In genomic region chr15:9130772-9131498, GRCm38 (mm10) we compare ENCODE assay signal across 9 mouse cellular contexts. TPM values are rescaled to one million over a fixed set of nuclear protein-coding genes. Genes with fewer than 3 reads are reported as not detected.
DNase-seq lines count a peak whose midpoint lies in the region; ATAC-seq lines count a peak whose summit lies in the region.
"Had no signal": no experiment of that assay in that cellular context is flagged by ENCODE, and none has a peak within 500 bp of the region (broad histone marks: within the 10 kb centered on the region; RNA-seq: fewer than 3 reads in every experiment).

No protein-coding gene starts in this region.

- no peaks in the 10 kb centered on the region for H3K27me3 ChIP-seq in forebrain, embryonic 14.5 days (replicated peaks; ENCODE audit: control insufficient read depth, insufficient read depth, low read length)
- no peaks in the 10 kb centered on the region for H3K27me3 ChIP-seq in forebrain, embryonic 12.5 days
- no peaks in the 10 kb centered on the region for H3K27me3 ChIP-seq in midbrain, embryonic 13.5 days
- no peaks in the 10 kb centered on the region for H3K27me3 ChIP-seq in midbrain, embryonic 11.5 days (ENCODE audit: control insufficient read depth, insufficient read depth, low read length)
- no peaks in the 10 kb centered on the region for H3K27me3 ChIP-seq in intestine, embryonic 14.5 days (replicated peaks; ENCODE audit: control insufficient read depth, insufficient read depth, low read length)
- H3K27me3 ChIP-seq in midbrain, embryonic 16.5 days (ENCODE audit: control insufficient read depth, insufficient read depth, low read depth, low read length): no peaks in the 10 kb centered on the region

- 76% methylated on average over 9 of the region's 9 CpGs for WGBS in forebrain, embryonic 14.5 days
- 83% methylated on average over 9 of the region's 9 CpGs for WGBS in forebrain, embryonic 12.5 days
- WGBS in midbrain, embryonic 13.5 days: 79% methylated on average over 9 of the region's 9 CpGs
- 88% methylated on average over 9 of the region's 9 CpGs for WGBS in midbrain, embryonic 11.5 days
- WGBS in intestine, embryonic 14.5 days: 42% methylated on average over 9 of the region's 9 CpGs
- 58% methylated on average over 9 of the region's 9 CpGs for WGBS in midbrain, embryonic 16.5 days

- no peak overlapping the region for H3K9ac ChIP-seq in forebrain, embryonic 14.5 days (ENCODE audit: low read length)
- no peak overlapping the region for H3K9ac ChIP-seq in forebrain, embryonic 12.5 days
- no peak overlapping the region for H3K9ac ChIP-seq in midbrain, embryonic 13.5 days (replicated peaks)
- H3K9ac ChIP-seq in midbrain, embryonic 11.5 days (ENCODE audit: low read length): no peak overlapping the region
- no peak overlapping the region for H3K9ac ChIP-seq in intestine, embryonic 14.5 days (ENCODE audit: low read length)
- no peak overlapping the region for H3K9ac ChIP-seq in midbrain, embryonic 16.5 days (ENCODE audit: low read depth, low read length)

- H3K4me1 ChIP-seq in forebrain, embryonic 14.5 days (ENCODE audit: control insufficient read depth, insufficient read depth, low read length): peaks cover 4% of the 10 kb centered on the region; the same call in 1 of the 2 replicates
- peaks cover 5% of the 10 kb centered on the region; the same call in 1 of the 2 replicates for H3K4me1 ChIP-seq in forebrain, embryonic 12.5 days
- peaks cover 9% of the 10 kb centered on the region for H3K4me1 ChIP-seq in midbrain, embryonic 13.5 days (replicated peaks)
- no peaks in the 10 kb centered on the region for H3K4me1 ChIP-seq in midbrain, embryonic 11.5 days (ENCODE audit: control insufficient read depth, insufficient read depth, low read length)
- peaks cover 24% of the 10 kb centered on the region for H3K4me1 ChIP-seq in intestine, embryonic 14.5 days (replicated peaks; ENCODE audit: control insufficient read depth, insufficient read depth, low read length)
- H3K4me1 ChIP-seq in midbrain, embryonic 16.5 days (ENCODE audit: control insufficient read depth, insufficient read depth, low read length): peaks cover 6% of the 10 kb centered on the region; the same call in 1 of the 2 replicates

- ATAC-seq in forebrain, embryonic 14.5 days: peak; percentile 49; the same call in 1 of the 2 replicates
- no peak for ATAC-seq in forebrain, embryonic 12.5 days (ENCODE audit: low FRiP score)
- peak; percentile 29; the same call in 1 of the 2 replicates for ATAC-seq in midbrain, embryonic 13.5 days
- ATAC-seq in midbrain, embryonic 11.5 days (ENCODE audit: low FRiP score): no peak
- peak; percentile 74 for ATAC-seq in intestine, embryonic 14.5 days (replicated peaks; ENCODE audit: low FRiP score, low TSS enrichment, low read depth)
- ATAC-seq in midbrain, embryonic 16.5 days: peak; percentile 81

- peak; percentile 47 for DNase-seq in forebrain, embryonic 14.5 days (ENCODE audit: low spot score)
- DNase-seq in midbrain, embryonic 11.5 days (ENCODE audit: low spot score, missing footprints): no peak
- DNase-seq in intestine, embryonic 14.5 days (ENCODE audit: low spot score): no peak
- no peak for DNase-seq in cerebellum, postnatal 36 days
- DNase-seq in ovary, adult 18-20 months (ENCODE audit: low spot score): no peak
- DNase-seq: heart, postnatal 14 days had no signal

- H3K4me2 ChIP-seq in forebrain, embryonic 14.5 days (ENCODE audit: low read length): no peak overlapping the region
- no peak overlapping the region for H3K4me2 ChIP-seq in forebrain, embryonic 12.5 days
- H3K4me2 ChIP-seq in midbrain, embryonic 13.5 days (replicated peaks): no peak overlapping the region
- H3K4me2 ChIP-seq in midbrain, embryonic 11.5 days: no peak overlapping the region
- H3K4me2 ChIP-seq in intestine, embryonic 14.5 days (ENCODE audit: low read length): peak overlapping the region; percentile 2
- no peak overlapping the region for H3K4me2 ChIP-seq in midbrain, embryonic 16.5 days (ENCODE audit: low read length)

- H3K4me3 ChIP-seq in forebrain, embryonic 14.5 days (ENCODE audit: low read depth, low read length): no peak overlapping the region
- no peak overlapping the region for H3K4me3 ChIP-seq in forebrain, embryonic 12.5 days (replicated peaks)
- H3K4me3 ChIP-seq in midbrain, embryonic 13.5 days (replicated peaks): no peak overlapping the region
- H3K4me3 ChIP-seq in midbrain, embryonic 11.5 days (ENCODE audit: low read depth, low read length): no peak overlapping the region
- H3K4me3 ChIP-seq in intestine, embryonic 14.5 days (ENCODE audit: low read depth, low read length): no peak overlapping the region
- H3K4me3 ChIP-seq in midbrain, embryonic 16.5 days (ENCODE audit: low read depth, low read length): no peak overlapping the region

- no peaks in the 10 kb centered on the region for H3K9me3 ChIP-seq in forebrain, embryonic 14.5 days (replicated peaks; ENCODE audit: control insufficient read depth, low read length)
- no peaks in the 10 kb centered on the region for H3K9me3 ChIP-seq in forebrain, embryonic 12.5 days
- no peaks in the 10 kb centered on the region for H3K9me3 ChIP-seq in midbrain, embryonic 13.5 days
- H3K9me3 ChIP-seq in midbrain, embryonic 11.5 days (ENCODE audit: control insufficient read depth, low read length): no peaks in the 10 kb centered on the region
- no peaks in the 10 kb centered on the region for H3K9me3 ChIP-seq in intestine, embryonic 14.5 days (ENCODE audit: control insufficient read depth, low read length)
- H3K9me3 ChIP-seq in midbrain, embryonic 16.5 days (replicated peaks; ENCODE audit: control insufficient read depth, low read length, poor library complexity, severe bottlenecking): no peaks in the 10 kb centered on the region

- H3K27ac ChIP-seq in forebrain, embryonic 14.5 days (ENCODE audit: low read depth, low read length): no peak overlapping the region
- H3K27ac ChIP-seq in forebrain, embryonic 12.5 days: no peak overlapping the region
- H3K27ac ChIP-seq in midbrain, embryonic 13.5 days: no peak overlapping the region
- no peak overlapping the region for H3K27ac ChIP-seq in midbrain, embryonic 11.5 days (ENCODE audit: low read depth, low read length)
- peak overlapping the region; percentile 64 for H3K27ac ChIP-seq in intestine, embryonic 14.5 days (ENCODE audit: low read depth)
- peak overlapping the region; percentile 42; the same call in 1 of the 2 replicates for H3K27ac ChIP-seq in midbrain, embryonic 16.5 days (ENCODE audit: low read length)

- H3K36me3 ChIP-seq in forebrain, embryonic 14.5 days (ENCODE audit: control insufficient read depth, insufficient read depth, low read length): peaks cover 75% of the 10 kb centered on the region
- peaks cover 69% of the 10 kb centered on the region for H3K36me3 ChIP-seq in forebrain, embryonic 12.5 days (replicated peaks)
- H3K36me3 ChIP-seq in midbrain, embryonic 13.5 days: peaks cover 66% of the 10 kb centered on the region
- H3K36me3 ChIP-seq in midbrain, embryonic 11.5 days (ENCODE audit: control insufficient read depth, insufficient read depth, low read length): peaks cover 14% of the 10 kb centered on the region; the same call in 1 of the 2 replicates
- H3K36me3 ChIP-seq in intestine, embryonic 14.5 days (ENCODE audit: control insufficient read depth, insufficient read depth, low read length): peaks cover 69% of the 10 kb centered on the region
- peaks cover 5% of the 10 kb centered on the region; the same call in 1 of the 2 replicates for H3K36me3 ChIP-seq in midbrain, embryonic 16.5 days (ENCODE audit: control insufficient read depth, insufficient read depth, low read length)

RNA-seq across cellular contexts. Expression of gene Lmbrd2, which starts 9.4 kb away (rescaled TPM):
- 5.0 and 7.3 TPM in 2 replicates for polyA plus RNA-seq in forebrain, embryonic 14.5 days (2014; fragmentation: Nextera tagmentation; extraction: Ambion mirVana)
- polyA plus RNA-seq in forebrain, embryonic 12.5 days (2016; fragmentation: Nextera tagmentation; extraction: Ambion mirVana): 3.9 and 4.5 TPM in 2 replicates
- polyA plus RNA-seq in midbrain, embryonic 13.5 days (2015; fragmentation: Nextera tagmentation; extraction: Ambion mirVana): 3.7 and 3.9 TPM in 2 replicates
- 4.4 and 5.2 TPM in 2 replicates for polyA plus RNA-seq in midbrain, embryonic 11.5 days (2014; fragmentation: Nextera tagmentation; extraction: Ambion mirVana)
- polyA plus RNA-seq in intestine, embryonic 14.5 days (2014; fragmentation: Nextera tagmentation; extraction: Ambion mirVana): 4.6 and 4.9 TPM in 2 replicates
- 3.3 and 3.6 TPM in 2 replicates for polyA plus RNA-seq in midbrain, embryonic 16.5 days (2015; fragmentation: Nextera tagmentation; extraction: Ambion mirVana)

RNA-seq across cellular contexts. Expression of gene Skp2, which starts 24.3 kb away (rescaled TPM):
- polyA plus RNA-seq in forebrain, embryonic 14.5 days (2014; fragmentation: Nextera tagmentation; extraction: Ambion mirVana): 49.2 and 55.7 TPM in 2 replicates
- 113 and 122 TPM in 2 replicates for polyA plus RNA-seq in forebrain, embryonic 12.5 days (2016; fragmentation: Nextera tagmentation; extraction: Ambion mirVana)
- 37.3 and 38.0 TPM in 2 replicates for polyA plus RNA-seq in midbrain, embryonic 13.5 days (2015; fragmentation: Nextera tagmentation; extraction: Ambion mirVana)
- polyA plus RNA-seq in midbrain, embryonic 11.5 days (2014; fragmentation: Nextera tagmentation; extraction: Ambion mirVana): 121 and 126 TPM in 2 replicates
- polyA plus RNA-seq in intestine, embryonic 14.5 days (2014; fragmentation: Nextera tagmentation; extraction: Ambion mirVana): 73.2 and 86.4 TPM in 2 replicates
- polyA plus RNA-seq in midbrain, embryonic 16.5 days (2015; fragmentation: Nextera tagmentation; extraction: Ambion mirVana): 15.3 and 18.5 TPM in 2 replicates

RNA-seq across cellular contexts. Expression of gene Nadk2, which starts 59.9 kb away (rescaled TPM):
- polyA plus RNA-seq in forebrain, embryonic 14.5 days (2014; fragmentation: Nextera tagmentation; extraction: Ambion mirVana): 23.4 TPM in 2 replicates
- 32.0 and 34.9 TPM in 2 replicates for polyA plus RNA-seq in forebrain, embryonic 12.5 days (2016; fragmentation: Nextera tagmentation; extraction: Ambion mirVana)
- polyA plus RNA-seq in midbrain, embryonic 13.5 days (2015; fragmentation: Nextera tagmentation; extraction: Ambion mirVana): 27.2 and 27.4 TPM in 2 replicates
- polyA plus RNA-seq in midbrain, embryonic 11.5 days (2014; fragmentation: Nextera tagmentation; extraction: Ambion mirVana): 36.8 and 43.6 TPM in 2 replicates
- 44.6 and 46.5 TPM in 2 replicates for polyA plus RNA-seq in intestine, embryonic 14.5 days (2014; fragmentation: Nextera tagmentation; extraction: Ambion mirVana)
- polyA plus RNA-seq in midbrain, embryonic 16.5 days (2015; fragmentation: Nextera tagmentation; extraction: Ambion mirVana): 27.8 and 28.2 TPM in 2 replicates

Comparison
In these comparisons a context has a peak if more than half of its experiments do, and no peak if none do; other contexts are left out.
1. ATAC-seq: peak in forebrain, embryonic 14.5 days (single experiment), midbrain, embryonic 13.5 days (single experiment), intestine, embryonic 14.5 days (single experiment) and midbrain, embryonic 16.5 days (single experiment); none in forebrain, embryonic 12.5 days (single experiment) and midbrain, embryonic 11.5 days (single experiment).
2. H3K27ac ChIP-seq: peak in intestine, embryonic 14.5 days (single experiment) and midbrain, embryonic 16.5 days (single experiment); none in forebrain, embryonic 14.5 days (single experiment), forebrain, embryonic 12.5 days (single experiment), midbrain, embryonic 13.5 days (single experiment) and midbrain, embryonic 11.5 days (single experiment).